21 mouse cellular contexts compared by ENCODE assay signal in the genomic region with DNA sequence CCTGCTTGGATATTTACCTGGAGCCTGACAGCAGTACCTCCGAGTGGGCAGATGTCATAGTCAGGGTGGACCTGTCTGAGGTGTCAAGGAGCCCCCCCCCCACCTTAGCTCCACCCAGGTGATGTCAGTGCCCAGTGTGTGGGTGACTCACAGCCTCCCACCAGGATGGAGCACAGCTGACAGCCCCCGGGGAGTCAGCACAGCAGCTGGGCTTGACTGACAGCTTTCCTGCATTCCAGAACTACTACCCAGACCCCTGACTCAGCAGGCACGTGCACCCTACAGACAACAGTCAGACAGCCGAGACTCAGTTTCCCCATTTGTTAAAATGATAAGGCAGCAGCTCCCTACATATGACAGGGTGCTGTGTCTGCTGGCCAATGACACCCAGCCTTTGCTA. TPM values are rescaled to one million over a fixed set of nuclear protein-coding genes. Genes with fewer than 3 reads are reported as not detected.
A peak's percentile ranks its signal among the peaks of the same experiment; 100 is the strongest.
DNase-seq lines count a peak whose midpoint lies in the region; ATAC-seq and TF ChIP-seq lines count a peak whose summit lies in the region.
"Had no signal": no experiment of that assay in that cellular context is flagged by ENCODE, and none has a peak within 500 bp of the region (broad histone marks: within the 10 kb centered on the region; RNA-seq: fewer than 3 reads in every experiment).

No protein-coding gene starts in this region.

- no peaks in the 10 kb centered on the region for H3K36me3 ChIP-seq in forebrain, embryonic 10.5 days (replicated peaks)
- no peaks in the 10 kb centered on the region for H3K36me3 ChIP-seq in forebrain, embryonic 11.5 days (ENCODE audit: control insufficient read depth, insufficient read depth, low read length)
- H3K36me3 ChIP-seq in liver, embryonic 13.5 days = no peaks in the 10 kb centered on the region
- H3K36me3 ChIP-seq in liver, postnatal 0 days (replicated peaks; ENCODE audit: insufficient read depth, low read length) = no peaks in the 10 kb centered on the region
- no peaks in the 10 kb centered on the region for H3K36me3 ChIP-seq in myocyte (ENCODE audit: control insufficient read depth, insufficient read depth)
- H3K36me3 ChIP-seq: forebrain, embryonic 15.5 days; limb, embryonic 12.5 days; neural tube, embryonic 12.5 days had no signal

- H3K4me3 ChIP-seq in forebrain, embryonic 10.5 days = no peak overlapping the region
- H3K4me3 ChIP-seq in forebrain, embryonic 11.5 days (ENCODE audit: low read depth, low read length) = no peak overlapping the region
- H3K4me3 ChIP-seq in liver, embryonic 13.5 days (replicated peaks) = no peak overlapping the region
- no peak overlapping the region for H3K4me3 ChIP-seq in liver, postnatal 0 days (ENCODE audit: low read depth, low read length)
- H3K4me3 ChIP-seq in myocyte = no peak overlapping the region
- H3K4me3 ChIP-seq in left cerebral cortex, adult 2 months = no peak overlapping the region
- H3K4me3 ChIP-seq: erythroblast, embryonic 14.5 days; forebrain, embryonic 15.5 days; limb, embryonic 12.5 days; neural tube, embryonic 12.5 days had no signal

- 69% methylated on average over 4 of the region's 4 CpGs for WGBS in forebrain, embryonic 10.5 days
- 75% methylated on average over 4 of the region's 4 CpGs for WGBS in forebrain, embryonic 11.5 days
- WGBS in liver, embryonic 13.5 days (ENCODE audit: insufficient replicate concordance) = 40% methylated on average over 4 of the region's 4 CpGs
- 54% methylated on average over 4 of the region's 4 CpGs for WGBS in liver, postnatal 0 days (ENCODE audit: insufficient replicate concordance)

- no peak for DNase-seq in forebrain, embryonic 10.5 days (ENCODE audit: extremely low spot score, low spot score)
- DNase-seq in forebrain, embryonic 11.5 days (ENCODE audit: low spot score) = no peak
- no peak for DNase-seq in liver, embryonic 13.5 days
- no peak for DNase-seq in liver, postnatal 0 days
- peak; percentile 70 for DNase-seq in NIH3T3 (ENCODE audit: low read depth)
- no peak for DNase-seq in left cerebral cortex, adult 2 months (ENCODE audit: extremely low spot score in 1 of 2, low spot score in 2 of 2)
- no peak for DNase-seq in cerebellum, adult 11-12 months
- DNase-seq: adrenal gland, postnatal 25 days; cerebellum, adult 18-20 months; cerebellum, postnatal 25 days; gastrocnemius, postnatal 14 days; kidney, adult 2 months; kidney, postnatal 36 days; lung, postnatal 14 days; spleen, adult 18-20 months; thymus, postnatal 4 days had no signal

- no peak for TF ChIP-seq CTCF in liver, postnatal 0 days (IDR thresholded peaks at IDR 0.05; ENCODE audit: low read depth)
- no peak for TF ChIP-seq CTCF in left cerebral cortex, adult 2 months (IDR thresholded peaks at IDR 0.05)

- no peak for TF ChIP-seq POLR2A in myocyte (IDR thresholded peaks at IDR 0.05; ENCODE audit: insufficient read length, low read depth)

- no peak overlapping the region for H3K9ac ChIP-seq in forebrain, embryonic 11.5 days (ENCODE audit: low read length)
- H3K9ac ChIP-seq in liver, embryonic 13.5 days = no peak overlapping the region
- H3K9ac ChIP-seq in liver, postnatal 0 days (replicated peaks) = no peak overlapping the region
- H3K9ac ChIP-seq: forebrain, embryonic 15.5 days; limb, embryonic 12.5 days; neural tube, embryonic 12.5 days had no signal

- H3K27me3 ChIP-seq in forebrain, embryonic 10.5 days (ENCODE audit: poor library complexity, severe bottlenecking) = no peaks in the 10 kb centered on the region
- no peaks in the 10 kb centered on the region for H3K27me3 ChIP-seq in forebrain, embryonic 11.5 days (ENCODE audit: control insufficient read depth, insufficient read depth, low read length)
- no peaks in the 10 kb centered on the region for H3K27me3 ChIP-seq in liver, embryonic 13.5 days
- H3K27me3 ChIP-seq in liver, postnatal 0 days (ENCODE audit: insufficient read depth, low read length) = no peaks in the 10 kb centered on the region
- H3K27me3 ChIP-seq in myocyte (ENCODE audit: control insufficient read depth, insufficient read depth, insufficient read length) = no peaks in the 10 kb centered on the region
- H3K27me3 ChIP-seq: forebrain, embryonic 15.5 days; limb, embryonic 12.5 days; neural tube, embryonic 12.5 days had no signal

- no peak overlapping the region for H3K4me2 ChIP-seq in forebrain, embryonic 11.5 days (ENCODE audit: low read depth, low read length, severe bottlenecking)
- no peak overlapping the region for H3K4me2 ChIP-seq in liver, embryonic 13.5 days
- no peak overlapping the region for H3K4me2 ChIP-seq in liver, postnatal 0 days (ENCODE audit: low read depth, low read length)
- no peak overlapping the region for H3K4me2 ChIP-seq in myocyte (ENCODE audit: low read depth)
- H3K4me2 ChIP-seq: forebrain, embryonic 15.5 days; limb, embryonic 12.5 days; neural tube, embryonic 12.5 days had no signal

- no peaks in the 10 kb centered on the region for H3K79me2 ChIP-seq in myocyte (ENCODE audit: control insufficient read depth, insufficient read depth)

- TF ChIP-seq EP300 in liver, postnatal 0 days (IDR thresholded peaks at IDR 0.05; ENCODE audit: low read depth) = no peak

- no peak overlapping the region for H3ac ChIP-seq in myocyte (ENCODE audit: control insufficient read depth, insufficient read length)

- no peak for ATAC-seq in forebrain, embryonic 11.5 days (replicated peaks; ENCODE audit: low FRiP score)
- no peak for ATAC-seq in liver, embryonic 13.5 days (ENCODE audit: low read depth)
- ATAC-seq in liver, postnatal 0 days = no peak
- ATAC-seq: forebrain, embryonic 15.5 days had no signal

- peaks cover 53% of the 10 kb centered on the region for H3K4me1 ChIP-seq in forebrain, embryonic 10.5 days
- H3K4me1 ChIP-seq in forebrain, embryonic 11.5 days (replicated peaks; ENCODE audit: control insufficient read depth, insufficient read depth, low read length) = peaks cover 12% of the 10 kb centered on the region
- H3K4me1 ChIP-seq in liver, embryonic 13.5 days (replicated peaks) = peaks cover 83% of the 10 kb centered on the region
- H3K4me1 ChIP-seq in liver, postnatal 0 days (ENCODE audit: insufficient read depth) = peaks cover 39% of the 10 kb centered on the region

- peaks cover 3% of the 10 kb centered on the region for H3K9me3 ChIP-seq in forebrain, embryonic 10.5 days
- no peaks in the 10 kb centered on the region for H3K9me3 ChIP-seq in forebrain, embryonic 11.5 days (ENCODE audit: control insufficient read depth, low read length)
- H3K9me3 ChIP-seq in liver, embryonic 13.5 days (replicated peaks) = no peaks in the 10 kb centered on the region
- H3K9me3 ChIP-seq in liver, postnatal 0 days (ENCODE audit: low read length) = no peaks in the 10 kb centered on the region
- H3K9me3 ChIP-seq: forebrain, embryonic 15.5 days; limb, embryonic 12.5 days; neural tube, embryonic 12.5 days had no signal

- intact Hi-C loops in left cerebral cortex, adult 2 months (cut with DNase I) = no loop called here

- peak overlapping the region; percentile 65 for H3K27ac ChIP-seq in forebrain, embryonic 10.5 days
- no peak overlapping the region for H3K27ac ChIP-seq in forebrain, embryonic 11.5 days (ENCODE audit: low read depth, low read length)
- H3K27ac ChIP-seq in liver, embryonic 13.5 days = peak overlapping the region; percentile 45
- no peak overlapping the region for H3K27ac ChIP-seq in liver, postnatal 0 days (ENCODE audit: low read depth)
- no peak overlapping the region for H3K27ac ChIP-seq in left cerebral cortex, adult 2 months
- H3K27ac ChIP-seq: forebrain, embryonic 15.5 days; limb, embryonic 12.5 days; neural tube, embryonic 12.5 days had no signal

TF ChIP-seq in myocyte, 11 proteins besides CTCF, POLR2A, EP300 and RAD21 (continues in another document):
- TF ChIP-seq MAX (IDR thresholded peaks at IDR 0.05; ENCODE audit: low read depth) (no peak), USF1 (IDR thresholded peaks at IDR 0.05; ENCODE audit: low read depth) (no peak), CEBPB (IDR thresholded peaks at IDR 0.05; ENCODE audit: insufficient read depth, poor library complexity, severe bottlenecking) (no peak), POLR2AphosphoS2 (IDR thresholded peaks at IDR 0.05; ENCODE audit: insufficient read length, low read depth) (no peak), REST (IDR thresholded peaks at IDR 0.05; ENCODE audit: insufficient read depth, insufficient read length) (no peak), SRF (IDR thresholded peaks at IDR 0.05; ENCODE audit: control insufficient read depth, insufficient read length, low read depth) (no peak), TCF3 (IDR thresholded peaks at IDR 0.05; ENCODE audit: insufficient read length, low read depth) (peak; percentile 69), TCF12 (IDR thresholded peaks at IDR 0.05; ENCODE audit: insufficient read depth, poor library complexity, severe bottlenecking) (peak; percentile 51), MYOG (IDR thresholded peaks at IDR 0.05; ENCODE audit: control insufficient read depth in 1 of 3, insufficient read depth in 1 of 3, insufficient read length in 2 of 3, low read depth in 2 of 3) (peak; percentile 33 to 91 (median 85)), MYOD1 (IDR thresholded peaks at IDR 0.05; ENCODE audit: control insufficient read depth in 1 of 3, insufficient read length in 2 of 3, low read depth in 2 of 3) (peak; percentile 61 to 90 (median 89))

RNA-seq across cellular contexts. Expression of gene Tmem40, which starts 1.2 kb away (rescaled TPM):
- polyA plus RNA-seq in forebrain, embryonic 10.5 days (2016; fragmentation: Nextera tagmentation; extraction: Ambion mirVana) = 0.97 and 1.5 TPM in 2 replicates
- polyA plus RNA-seq in forebrain, embryonic 11.5 days (2014; fragmentation: Nextera tagmentation; extraction: Ambion mirVana) = 2.2 and 2.6 TPM in 2 replicates
- 28.3 and 29.9 TPM in 2 replicates for polyA plus RNA-seq in liver, embryonic 13.5 days (2015; fragmentation: Nextera tagmentation; extraction: Ambion mirVana)
- polyA plus RNA-seq in liver, postnatal 0 days (2015; fragmentation: Nextera tagmentation; extraction: Ambion mirVana) = 18.9 and 21.2 TPM in 2 replicates
- 0.37 TPM for polyA plus RNA-seq in myocyte (2012; fragmentation: generic; extraction: Trizol)
- 1 to 10 TPM; 1.2 TPM for total RNA-seq in left cerebral cortex, adult 2 months (2021)
- total RNA-seq: adrenal gland, postnatal 25 days had no signal

RNA-seq across cellular contexts. Expression of gene Cand2, which starts 13.4 kb away (rescaled TPM):
- 59.5 and 65.2 TPM in 2 replicates for polyA plus RNA-seq in forebrain, embryonic 10.5 days (2016; fragmentation: Nextera tagmentation; extraction: Ambion mirVana)
- 46.4 and 49.8 TPM in 2 replicates for polyA plus RNA-seq in forebrain, embryonic 11.5 days (2014; fragmentation: Nextera tagmentation; extraction: Ambion mirVana)
- 3.3 and 4.3 TPM in 2 replicates for polyA plus RNA-seq in liver, embryonic 13.5 days (2015; fragmentation: Nextera tagmentation; extraction: Ambion mirVana)
- 0.59 and 0.61 TPM in 2 replicates for polyA plus RNA-seq in liver, postnatal 0 days (2015; fragmentation: Nextera tagmentation; extraction: Ambion mirVana)
- polyA plus RNA-seq in myocyte (2012; fragmentation: generic; extraction: Trizol) = 31.3 TPM
- 1 to 10 TPM; 1.8 to 1.9 TPM for total RNA-seq in left cerebral cortex, adult 2 months (2021)

RNA-seq across cellular contexts. Expression of gene Rpl32, which starts 47.6 kb away (rescaled TPM):
- 1,831 and 1,874 TPM in 2 replicates for polyA plus RNA-seq in forebrain, embryonic 10.5 days (2016; fragmentation: Nextera tagmentation; extraction: Ambion mirVana)
- polyA plus RNA-seq in forebrain, embryonic 11.5 days (2014; fragmentation: Nextera tagmentation; extraction: Ambion mirVana) = 1,664 and 1,794 TPM in 2 replicates
- polyA plus RNA-seq in liver, embryonic 13.5 days (2015; fragmentation: Nextera tagmentation; extraction: Ambion mirVana) = 1,700 and 1,736 TPM in 2 replicates
- 1,354 and 1,414 TPM in 2 replicates for polyA plus RNA-seq in liver, postnatal 0 days (2015; fragmentation: Nextera tagmentation; extraction: Ambion mirVana)
- polyA plus RNA-seq in myocyte (2012; fragmentation: generic; extraction: Trizol) = 4,367 TPM
- 100 to 1,000 TPM; 429 to 479 TPM for total RNA-seq in left cerebral cortex, adult 2 months (2021)

Comparison
In these comparisons a context has a peak if more than half of its experiments do, and no peak if none do; other contexts are left out.
1. H3K27ac ChIP-seq: peak in forebrain, embryonic 10.5 days (single experiment) and liver, embryonic 13.5 days (single experiment); none in forebrain, embryonic 11.5 days (single experiment), liver, postnatal 0 days (single experiment) and left cerebral cortex, adult 2 months (single experiment).